Mouse (Mus musculus) kidney, adult 2 months (tissue): ENCODE data around the gene Mdk.

ENCODE experiments used
- CTCF ChIP-seq: fragments of 200-500 bp; conservative IDR thresholded peaks from 2 replicates; pipeline ENCODE4 v1.5.1; 2011; ENCODE audit warnings: low read depth, mild to moderate bottlenecking, control low read depth, low read length, moderate library complexity, mixed read lengths; ENCODE audit not compliant: insufficient read depth, insufficient read length
- POLR2A ChIP-seq: fragments of 200-500 bp; IDR thresholded peaks from one replicate; pipeline ENCODE4 v1.6.1; 2011; ENCODE audit warnings: low read depth, low read length, control low read depth

DNA sequence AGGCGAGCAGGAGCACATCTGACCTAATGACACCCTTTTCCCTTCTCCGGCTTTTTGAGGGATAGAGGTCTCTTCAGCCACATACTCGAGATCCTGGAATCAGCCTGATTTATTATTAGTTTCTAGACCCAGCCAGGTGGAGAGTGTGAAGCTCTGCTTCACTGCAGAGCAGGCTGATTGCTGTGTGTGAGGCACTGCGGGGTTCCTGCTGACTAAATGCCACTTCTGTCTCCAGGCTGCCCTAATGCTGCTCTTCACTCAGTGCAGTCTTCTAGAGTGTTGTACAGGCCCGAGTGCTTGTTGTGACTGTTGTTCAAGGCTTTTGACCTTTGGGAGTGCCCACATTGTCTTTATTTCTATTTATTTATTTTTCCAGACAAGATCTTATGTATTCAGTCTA lies 29.8 kb downstream of the Mdk start:
- TF ChIP-seq POLR2A (no peak), CTCF (no peak)
